Mouse (Mus musculus) adrenal gland, postnatal 25 days (tissue): Measurements from ENCODE around the gene Aig1. TPM values are rescaled to one million over a fixed set of nuclear protein-coding genes. Genes with fewer than 3 reads are reported as not detected.

ENCODE experiments used
- DNase-seq: peaks from one replicate; pipeline ENCODE4 v3.0.0; 2021; ENCODE audit warnings: mixed read lengths
- total RNA-seq: library from RNA; stranded (reverse); gene quantifications from 2 replicates; pipeline ENCODE4 v1.2.3, GENCODE M21; 2021

The Aig1 gene
- total RNA-seq, 1 experiment from 2014 or later, result 28.8 TPM

- no peak for DNase-seq
These were observed 172.5 kb downstream of the Aig1 start for GRCm38 (mm10) chr10:13696326-13696725.

GRCm38 (mm10) chr10:13693276-13693675, 175.5 kb downstream of the Aig1 start:
- DNase-seq, result no peak

- no peak for DNase-seq
These were observed 178.0 kb downstream of the Aig1 start for GRCm38 (mm10) chr10:13690773-13691172.

- DNase-seq, result no peak
These were observed 178.8 kb downstream of the Aig1 start for GRCm38 (mm10) chr10:13689841-13690590.

- DNase-seq, result no peak
These were observed 180.2 kb downstream of the Aig1 start for GRCm38 (mm10) chr10:13688386-13689120.

DNA sequence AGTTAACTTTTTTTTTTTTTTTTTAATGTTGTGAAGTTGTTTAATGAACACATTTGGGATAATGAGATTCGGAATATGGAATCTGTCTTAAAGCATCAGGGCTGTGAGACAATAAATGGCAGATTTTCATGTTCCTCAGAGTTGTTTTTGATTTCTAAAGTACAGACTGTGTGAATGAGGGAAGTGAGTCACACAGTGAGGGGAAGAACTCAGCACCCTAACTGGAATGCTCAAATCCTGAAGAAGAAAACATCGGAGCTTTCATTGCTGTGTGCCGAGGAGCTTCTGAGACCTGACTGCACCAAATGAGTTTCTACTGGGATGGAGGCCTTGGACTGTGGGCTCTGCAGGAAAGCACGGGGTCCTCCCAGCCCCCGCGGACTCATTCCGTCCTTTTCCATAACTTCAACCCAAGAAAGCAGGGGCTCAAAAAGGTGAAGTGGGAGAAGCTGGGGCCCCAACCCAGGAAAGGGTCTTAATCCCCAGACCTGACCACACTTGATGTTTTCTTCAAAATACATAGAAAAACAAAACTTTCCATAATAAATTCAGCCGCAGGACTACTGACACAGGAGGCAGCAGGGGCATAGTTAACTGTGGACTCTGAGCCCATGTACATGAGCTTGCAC, 181.5 kb downstream of the Aig1 start:
- DNase-seq, result no peak

DNA sequence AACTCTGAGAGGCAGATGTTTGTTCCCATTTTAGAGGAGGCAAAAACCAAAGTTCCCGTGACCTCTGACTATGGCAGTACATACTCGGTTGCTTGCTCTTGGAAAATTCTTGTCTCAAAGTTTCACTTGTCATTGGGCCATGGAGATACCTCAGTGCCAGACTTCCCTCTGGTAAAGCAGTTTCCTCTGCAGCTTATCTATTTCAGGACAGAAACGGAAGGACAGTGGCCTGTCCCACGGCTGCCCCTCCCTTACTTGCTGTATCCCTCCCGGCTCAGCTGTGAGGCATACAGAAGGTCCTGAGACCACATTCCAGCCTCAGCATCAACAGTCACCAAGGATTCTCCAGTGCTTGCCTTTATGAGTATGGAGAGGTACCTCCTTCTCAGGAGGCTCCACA, 182.7 kb downstream of the Aig1 start:
- DNase-seq, result no peak

- DNase-seq, result no peak
These were observed 183.4 kb downstream of the Aig1 start for GRCm38 (mm10) chr10:13685366-13685765.

- DNase-seq, result no peak
These were observed 184.3 kb downstream of the Aig1 start for GRCm38 (mm10) chr10:13684452-13684851.

GRCm38 (mm10) chr10:13682565-13682964, 186.2 kb downstream of the Aig1 start:
- no peak for DNase-seq

DNA sequence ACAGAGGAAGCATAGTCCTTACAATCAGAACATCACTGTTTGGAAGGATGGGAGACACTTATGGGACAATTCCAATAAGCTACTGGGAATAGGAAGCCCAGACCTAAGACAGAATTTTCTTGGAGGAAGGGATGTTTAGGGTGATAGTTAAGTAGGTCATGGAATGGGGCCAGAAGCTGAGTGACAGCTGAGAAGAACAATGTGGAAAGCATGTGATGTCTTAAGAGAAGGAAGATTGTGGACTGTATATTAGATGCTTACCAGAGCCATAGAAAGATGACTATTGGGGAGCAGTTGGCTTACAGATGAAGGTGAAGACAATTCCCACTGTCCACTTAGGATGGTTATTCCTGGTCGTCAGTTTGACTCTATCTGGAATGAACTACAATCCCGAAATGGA, 191.3 kb downstream of the Aig1 start:
- DNase-seq, result no peak

- DNase-seq, result no peak
These were observed 193.8 kb downstream of the Aig1 start for GRCm38 (mm10) chr10:13675033-13675379.

GRCm38 (mm10) chr10:13674304-13675032, 194.3 kb downstream of the Aig1 start:
- no peak for DNase-seq

DNA sequence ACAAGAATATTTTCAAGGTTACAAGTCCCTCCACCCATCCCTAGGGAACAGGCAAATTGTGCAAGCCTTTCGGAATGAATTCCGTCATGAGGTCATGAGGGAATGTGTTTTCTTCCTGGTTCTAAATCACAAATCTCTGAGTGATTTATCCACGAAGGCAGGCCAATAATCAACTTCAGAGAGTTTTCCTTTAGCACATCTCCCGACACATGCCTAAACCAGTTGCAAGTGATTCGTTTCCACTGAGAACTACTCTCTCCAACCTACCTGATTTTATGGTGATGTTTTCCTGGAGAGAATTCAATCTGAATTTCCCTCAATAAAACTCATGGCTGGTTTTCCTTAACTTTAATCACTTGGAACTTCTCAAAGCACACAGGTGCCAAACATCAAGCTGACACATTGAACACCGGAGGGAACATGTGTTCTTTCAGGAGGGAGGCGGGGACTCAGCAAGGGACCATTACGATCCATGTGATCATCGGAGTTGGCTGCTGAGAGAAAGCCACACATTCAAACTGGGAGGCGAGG, 201.5 kb downstream of the Aig1 start:
- DNase-seq, result no peak

GRCm38 (mm10) chr10:13663476-13663875, 205.3 kb downstream of the Aig1 start:
- no peak for DNase-seq

DNA sequence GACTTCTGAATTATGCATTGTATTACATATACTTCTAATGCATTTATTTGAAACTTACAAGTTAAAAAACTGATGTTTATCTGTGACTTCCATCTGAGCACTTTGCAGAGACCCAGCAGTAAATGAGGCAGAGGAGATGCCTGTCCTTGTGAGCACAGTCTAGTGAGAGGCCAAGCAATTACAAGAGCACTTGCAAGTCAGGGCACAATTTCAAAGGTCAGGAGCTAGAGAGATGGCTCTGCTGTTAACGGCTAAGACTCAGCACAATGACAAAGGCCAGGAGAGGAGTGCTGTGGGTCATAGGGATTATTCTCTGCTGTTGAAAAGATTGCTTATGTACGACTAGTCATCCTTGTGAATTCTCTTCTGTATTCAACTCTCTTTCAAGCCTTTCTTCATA, 209.0 kb downstream of the Aig1 start:
- no peak for DNase-seq

DNA sequence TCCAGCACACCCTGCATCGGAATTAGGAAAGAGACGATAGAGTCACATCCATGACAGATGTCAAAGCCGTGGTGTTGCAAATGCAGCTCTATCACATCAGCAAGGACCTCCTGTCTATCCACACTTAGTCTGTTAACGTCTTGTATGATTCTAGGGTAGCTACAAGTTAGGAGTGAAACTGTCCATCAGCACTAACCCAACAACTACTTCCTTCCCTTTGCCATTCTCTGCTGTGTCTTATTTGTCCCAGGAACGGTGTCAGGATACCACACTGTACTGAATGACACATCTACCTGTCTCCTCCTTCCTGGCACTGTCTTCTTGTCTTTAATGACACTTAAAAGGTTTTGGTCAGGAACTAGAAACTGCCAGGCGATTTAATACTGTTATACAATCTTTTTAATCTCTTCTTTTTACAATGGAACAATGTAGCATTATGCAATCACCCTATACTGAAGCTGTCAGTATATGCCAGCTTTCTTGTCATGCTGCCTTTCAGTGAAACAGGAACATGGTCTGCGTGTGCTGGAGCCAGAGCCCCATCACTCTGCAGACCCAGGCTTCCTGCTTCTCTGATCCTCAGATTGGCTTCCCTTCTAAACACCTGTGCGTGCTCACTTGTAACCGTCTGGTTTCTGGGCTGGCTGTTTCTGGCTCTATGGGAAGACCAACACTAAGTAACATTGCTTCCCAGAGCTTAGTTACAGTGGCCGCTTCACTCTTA, 214.9 kb downstream of the Aig1 start:
- DNase-seq, result no peak

- DNase-seq, result no peak
These were observed 215.5 kb downstream of the Aig1 start for GRCm38 (mm10) chr10:13653326-13653725.

DNA sequence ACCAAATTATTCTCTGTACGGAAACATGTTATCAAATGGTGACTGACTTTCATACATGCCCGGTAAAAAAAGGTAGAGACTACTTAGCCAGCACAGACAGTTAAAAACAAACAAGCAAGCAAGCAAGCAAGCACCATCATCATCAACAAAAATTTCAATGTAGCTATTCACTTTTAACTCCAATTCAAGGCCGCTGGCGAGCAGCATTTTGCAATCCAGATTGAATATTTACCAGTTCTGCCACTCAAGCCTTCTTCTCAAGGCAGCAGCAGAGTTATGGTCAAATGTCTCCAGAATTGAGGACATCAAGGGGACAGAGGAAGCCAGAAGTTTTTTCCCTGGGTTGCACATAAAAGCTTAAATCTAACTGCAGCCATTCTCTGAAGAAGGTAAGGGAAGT, 216.7 kb downstream of the Aig1 start:
- DNase-seq, result peak; percentile 8

DNA sequence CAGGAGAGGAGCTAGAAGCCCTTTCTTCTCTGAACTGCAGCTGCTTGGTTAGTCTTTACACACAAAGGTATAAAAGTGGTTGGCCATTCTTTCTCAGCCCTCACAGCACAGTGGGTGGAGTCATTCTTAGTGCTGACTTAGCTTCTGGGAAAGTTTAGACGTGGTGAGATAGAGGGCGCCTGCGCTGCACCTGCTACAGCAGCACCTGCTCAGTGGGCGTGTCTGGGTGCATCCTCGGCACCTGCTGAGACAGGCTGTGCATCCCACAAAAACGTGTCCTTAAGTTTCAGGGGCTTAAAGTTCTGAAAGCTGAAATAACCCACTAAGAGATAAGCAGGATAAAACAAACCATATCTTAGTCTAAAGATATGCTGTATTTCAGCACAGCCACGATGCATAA, 227.0 kb downstream of the Aig1 start:
- DNase-seq, result no peak

DNA sequence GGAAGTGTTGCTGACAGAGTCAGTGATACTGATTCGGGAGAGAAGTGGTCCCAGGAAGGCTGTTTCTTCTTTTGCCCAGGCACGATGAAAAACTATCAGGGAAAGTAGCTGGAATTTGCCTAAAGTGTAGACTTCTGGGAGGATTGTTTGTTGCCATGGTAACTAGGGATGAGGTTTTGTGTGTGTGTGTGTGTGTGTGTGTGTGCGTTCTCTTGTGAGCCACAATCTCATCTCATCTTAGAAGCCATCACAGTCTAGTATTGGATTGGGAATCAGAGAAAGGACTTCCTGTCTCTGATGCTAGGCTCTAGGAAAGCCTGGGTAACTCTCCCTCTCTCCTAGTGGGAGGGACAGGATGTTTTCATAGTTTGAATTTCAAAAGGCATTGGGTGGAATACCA, 237.0 kb downstream of the Aig1 start:
- DNase-seq, result no peak

DNA sequence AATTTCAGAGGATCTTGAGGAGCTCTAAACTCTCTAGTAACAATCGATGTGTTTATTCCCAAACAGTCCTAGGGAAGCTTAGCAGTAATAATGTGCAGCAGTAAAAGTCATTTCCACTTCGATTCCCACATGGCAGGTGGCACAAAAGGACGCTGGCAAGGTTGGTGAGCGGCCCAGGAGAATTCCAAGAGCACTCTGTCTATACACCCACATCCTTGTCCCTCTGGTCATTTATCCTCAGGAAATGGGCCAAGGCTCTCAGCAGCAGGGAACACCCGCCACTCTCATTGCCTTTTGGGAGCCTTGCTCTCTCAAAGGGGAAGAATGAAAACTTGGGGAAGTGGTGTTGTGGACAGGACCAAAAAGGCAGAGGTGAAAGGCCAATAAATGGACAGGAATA, 245.0 kb downstream of the Aig1 start:
- no peak for DNase-seq
